Mouse (Mus musculus) bone marrow, adult 2 months (tissue): ENCODE results near the gene Dbp.

Source experiments
- CTCF ChIP-seq: fragments of 200-500 bp; IDR thresholded peaks from 2 replicates; pipeline ENCODE4 v1.5.1; 2011; ENCODE audit warnings: low read length, control low read depth; ENCODE audit not compliant: control insufficient read depth, insufficient read depth
- POLR2A ChIP-seq: fragments of 200-500 bp; IDR thresholded peaks from 2 replicates; pipeline ENCODE4 v1.6.1; 2011; ENCODE audit warnings: low read depth, mild to moderate bottlenecking, control low read depth, low read length, borderline replicate concordance; ENCODE audit not compliant: control insufficient read depth

DNA sequence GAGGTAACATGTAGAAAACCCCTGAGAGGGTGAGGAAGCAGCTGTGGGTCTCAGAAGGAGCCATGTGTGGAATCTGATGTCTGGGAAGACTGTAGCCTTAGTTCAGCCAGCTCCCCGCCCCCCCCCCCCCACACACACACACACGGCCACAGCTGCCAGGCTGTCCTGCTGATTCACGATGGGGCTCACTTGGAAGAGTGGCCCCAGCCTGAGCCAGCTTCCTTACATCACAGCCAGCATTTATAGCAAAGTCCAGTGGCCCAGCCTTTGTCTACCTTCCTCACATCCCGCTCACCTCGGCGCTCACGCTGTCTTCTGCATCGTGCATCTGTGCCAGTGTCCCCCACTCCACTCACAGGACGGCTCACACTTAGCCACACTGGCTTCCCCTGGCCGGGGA is 44.5 kb downstream of the Dbp start:
- TF ChIP-seq CTCF (no peak), POLR2A (no peak)
